Mouse (Mus musculus) small intestine, adult 2 months (tissue): Measurements from ENCODE around the gene Abcc3.

ENCODE experiments used
- CTCF ChIP-seq: fragments of 200-500 bp; IDR thresholded peaks from 2 replicates; pipeline ENCODE4 v1.5.1; 2012; ENCODE audit warnings: low read depth, mild to moderate bottlenecking, control low read depth, inconsistent platforms, low read length, moderate library complexity, mixed read lengths; ENCODE audit not compliant: insufficient replicate concordance, insufficient read length; ENCODE audit errors: extremely low read depth
- POLR2A ChIP-seq: fragments of 200-500 bp; IDR thresholded peaks from 2 replicates; pipeline ENCODE4 v1.6.1; 2012; ENCODE audit warnings: low read depth, mild to moderate bottlenecking, control low read depth, inconsistent platforms, low read length, moderate library complexity

GRCm38 (mm10) chr11:94328644-94329025 is 64.2 kb downstream of the Abcc3 start:
- no peak for TF ChIP-seq CTCF
- no peak for TF ChIP-seq POLR2A
